19 mouse cellular contexts compared by ENCODE assay signal in genomic region chr12:52618418-52619040, GRCm38 (mm10).
DNase-seq lines count a peak whose midpoint lies in the region; ATAC-seq and TF ChIP-seq lines count a peak whose summit lies in the region.
"Had no signal": no experiment of that assay in that cellular context is flagged by ENCODE, and none has a peak within 500 bp of the region (broad histone marks: within the 10 kb centered on the region; RNA-seq: fewer than 3 reads in every experiment).

No protein-coding gene starts in this region.

- no peak overlapping the region for H3K9ac ChIP-seq in kidney, postnatal 0 days (ENCODE audit: low read depth, low read length)
- H3K9ac ChIP-seq in ES-E14 (ENCODE audit: insufficient read depth, low read depth, low read length, poor library complexity, severe bottlenecking), result no peak overlapping the region
- H3K9ac ChIP-seq: hindbrain, embryonic 15.5 days; midbrain, embryonic 13.5 days had no signal

- H3K4me3 ChIP-seq in kidney, postnatal 0 days (replicated peaks; ENCODE audit: low read depth, low read length), result no peak overlapping the region
- no peak overlapping the region for H3K4me3 ChIP-seq in ES-E14 (ENCODE audit: insufficient read depth in 1 of 2, low read depth in 1 of 2, low read length in 2 of 2, poor library complexity in 1 of 2, severe bottlenecking in 1 of 2)
- H3K4me3 ChIP-seq: hindbrain, embryonic 15.5 days; midbrain, embryonic 13.5 days had no signal

- no peak overlapping the region for H3K27ac ChIP-seq in kidney, postnatal 0 days
- no peak overlapping the region for H3K27ac ChIP-seq in ES-E14 (ENCODE audit: insufficient read depth, low read depth, low read length, poor library complexity, severe bottlenecking)
- H3K27ac ChIP-seq: hindbrain, embryonic 15.5 days; macrophage; midbrain, embryonic 13.5 days had no signal

- no peak for DNase-seq in kidney, postnatal 0 days (ENCODE audit: low spot score)
- no peak for DNase-seq in kidney, postnatal 14 days
- DNase-seq in 416B (ENCODE audit: low read depth) (peak; percentile 61), ES-E14 (ENCODE audit: low read depth, low spot score) (no peak)
- DNase-seq in cerebellum, postnatal 14 days, result no peak
- DNase-seq in testis, postnatal 10 days (ENCODE audit: low spot score), result no peak
- no peak for DNase-seq in cerebellum, adult 11 months
- DNase-seq: adrenal gland, postnatal 25 days; cerebellum, adult 8-10 months; gastrocnemius, postnatal 25 days; heart, postnatal 36 days; kidney, adult 2 months; kidney, postnatal 36 days; lung, adult 2 months had no signal

- in situ Hi-C loops in ES-E14 (cut with MboI; ENCODE audit: low sequenced_read_pairs in 2 of 2, unreplicated experiment in 2 of 2), result no loop called here

- H3K27me3 ChIP-seq in kidney, postnatal 0 days (ENCODE audit: insufficient read depth, low read length), result no peaks in the 10 kb centered on the region
- H3K27me3 ChIP-seq: hindbrain, embryonic 15.5 days; midbrain, embryonic 13.5 days had no signal

- no peak for ATAC-seq in kidney, postnatal 0 days (replicated peaks; ENCODE audit: low FRiP score, low read depth)
- ATAC-seq in megakaryocyte progenitor cell, adult 5-6 weeks (replicated peaks; ENCODE audit: poor library complexity), result 0 out of 2 replicates have a peak, but pooled peaks have one; percentile 14
- ATAC-seq: midbrain, embryonic 13.5 days had no signal

- H3K4me2 ChIP-seq in kidney, postnatal 0 days (ENCODE audit: low read length), result no peak overlapping the region
- H3K4me2 ChIP-seq: heart, embryonic 11.5 days; hindbrain, embryonic 15.5 days; midbrain, embryonic 13.5 days had no signal

- H3K4me1 ChIP-seq in kidney, postnatal 0 days (replicated peaks; ENCODE audit: insufficient read depth, low read length), result no peaks in the 10 kb centered on the region
- no peaks in the 10 kb centered on the region for H3K4me1 ChIP-seq in ES-E14 (ENCODE audit: control insufficient read depth in 2 of 2, insufficient read depth in 2 of 2, low read length in 2 of 2, poor library complexity in 1 of 2)
- H3K4me1 ChIP-seq: hindbrain, embryonic 15.5 days had no signal

- 83% methylated on average over 5 of the region's 5 CpGs for WGBS in kidney, postnatal 0 days

- H3K9me3 ChIP-seq in kidney, postnatal 0 days (replicated peaks; ENCODE audit: low read length), result no peaks in the 10 kb centered on the region
- H3K9me3 ChIP-seq in ES-E14 (ENCODE audit: control insufficient read depth, insufficient read depth, low read depth, low read length), result no peaks in the 10 kb centered on the region
- H3K9me3 ChIP-seq: hindbrain, embryonic 15.5 days; midbrain, embryonic 13.5 days had no signal

- no peaks in the 10 kb centered on the region for H3K36me3 ChIP-seq in kidney, postnatal 0 days (ENCODE audit: insufficient read depth, low read length)
- H3K36me3 ChIP-seq in ES-E14 (ENCODE audit: control insufficient read depth, insufficient read depth, low read length, poor library complexity, severe bottlenecking), result no peaks in the 10 kb centered on the region
- H3K36me3 ChIP-seq: hindbrain, embryonic 15.5 days; midbrain, embryonic 13.5 days had no signal

- TF ChIP-seq CTCF in kidney, postnatal 0 days (IDR thresholded peaks at IDR 0.05; ENCODE audit: low read depth), result peak; percentile 29; the same call in 1 of the 2 replicates

TF ChIP-seq in ES-E14, 5 proteins besides CTCF, POLR2A, EP300 and RAD21:
- TF ChIP-seq CHD2 (IDR thresholded peaks at IDR 0.05; ENCODE audit: low read depth, low read length) (no peak), HCFC1 (IDR thresholded peaks at IDR 0.05; ENCODE audit: borderline replicate concordance, insufficient read depth, low read length) (no peak), MAFK (IDR thresholded peaks at IDR 0.05; ENCODE audit: insufficient read depth, low read depth, low read length) (no peak), ZNF384 (IDR thresholded peaks at IDR 0.05; ENCODE audit: low read depth, low read length) (0 out of 2 replicates have a peak, but pooled peaks have one; percentile 33), ZC3H11A (IDR thresholded peaks at IDR 0.05; ENCODE audit: borderline replicate concordance, low read depth, low read length) (no peak)
TF ChIP-seq in ES-E14: peak in this region for 1.
